Mouse (Mus musculus) myocyte (in vitro differentiated cells): ENCODE results near the gene Lrrc20. TPM values are rescaled to one million over a fixed set of nuclear protein-coding genes. Genes with fewer than 3 reads are reported as not detected.

Experiments used
- H3K27me3 ChIP-seq: one replicate; pipeline ENCODE4 v1.6.1; 2011; ENCODE audit not compliant: control insufficient read depth, insufficient read depth, insufficient read length
- H3K36me3 ChIP-seq: one replicate; pipeline ENCODE4 v1.6.1; 2011; ENCODE audit not compliant: control insufficient read depth, insufficient read depth
- H3K4me2 ChIP-seq: one replicate; pipeline ENCODE4 v1.6.1; 2011; ENCODE audit warnings: low read depth, control low read depth
- H3K4me3 ChIP-seq: one replicate; pipeline ENCODE4 v1.5.1; 2011; ENCODE audit warnings: mild to moderate bottlenecking, control low read depth, moderate library complexity
- H3K79me2 ChIP-seq: one replicate; pipeline ENCODE4 v1.6.1; 2011; ENCODE audit not compliant: control insufficient read depth, insufficient read depth
- H3ac ChIP-seq: one replicate; pipeline ENCODE4 v1.6.1; 2011; ENCODE audit not compliant: control insufficient read depth, insufficient read length
- CEBPB ChIP-seq: IDR thresholded peaks from 2 replicates; pipeline ENCODE4 v1.6.1; 2011; ENCODE audit warnings: mild to moderate bottlenecking, moderate library complexity; ENCODE audit not compliant: poor library complexity, insufficient read depth, severe bottlenecking
- E2F4 ChIP-seq: IDR thresholded peaks from one replicate; pipeline ENCODE4 v1.6.1; 2011; ENCODE audit warnings: mild to moderate bottlenecking, control low read depth, moderate library complexity; ENCODE audit not compliant: insufficient read depth
- MAX ChIP-seq: IDR thresholded peaks from one replicate; pipeline ENCODE4 v1.6.1; 2011; ENCODE audit warnings: low read depth, mild to moderate bottlenecking, control low read depth
- MYOD1 ChIP-seq, 3 experiments: IDR thresholded peaks; one replicate each; pipeline ENCODE4 v1.6.1; 2011; ENCODE audit warnings: control low read depth in 2 of 3, low read depth in 2 of 3, mild to moderate bottlenecking in 2 of 3, moderate library complexity in 1 of 3; ENCODE audit not compliant: insufficient read length in 2 of 3, control insufficient read depth in 1 of 3
- MYOG ChIP-seq, 3 experiments: IDR thresholded peaks; one replicate each; pipeline ENCODE4 v1.6.1; 2011; ENCODE audit warnings: control low read depth in 2 of 3, low read depth in 2 of 3, mild to moderate bottlenecking in 2 of 3; ENCODE audit not compliant: insufficient read length in 2 of 3, control insufficient read depth in 1 of 3, insufficient read depth in 1 of 3
- POLR2A ChIP-seq: IDR thresholded peaks from one replicate; pipeline ENCODE4 v1.6.1; 2011; ENCODE audit warnings: low read depth, mild to moderate bottlenecking, control low read depth, moderate library complexity; ENCODE audit not compliant: insufficient read length
- POLR2AphosphoS2 ChIP-seq: IDR thresholded peaks from one replicate; pipeline ENCODE4 v1.6.1; 2011; ENCODE audit warnings: low read depth, control low read depth; ENCODE audit not compliant: insufficient read length
- REST ChIP-seq: IDR thresholded peaks from one replicate; pipeline ENCODE4 v1.6.1; 2011; ENCODE audit warnings: mild to moderate bottlenecking, control low read depth, moderate library complexity; ENCODE audit not compliant: insufficient read depth, insufficient read length
- SRF ChIP-seq: IDR thresholded peaks from one replicate; pipeline ENCODE4 v1.6.1; 2011; ENCODE audit warnings: low read depth; ENCODE audit not compliant: control insufficient read depth, insufficient read length
- TCF12 ChIP-seq: IDR thresholded peaks from one replicate; pipeline ENCODE4 v1.6.1; 2011; ENCODE audit warnings: mild to moderate bottlenecking, control low read depth; ENCODE audit not compliant: poor library complexity, insufficient read depth, severe bottlenecking
- TCF3 ChIP-seq: IDR thresholded peaks from one replicate; pipeline ENCODE4 v1.6.1; 2011; ENCODE audit warnings: low read depth, control low read depth; ENCODE audit not compliant: insufficient read length
- USF1 ChIP-seq: IDR thresholded peaks from one replicate; pipeline ENCODE4 v1.6.1; 2011; ENCODE audit warnings: low read depth, mild to moderate bottlenecking, control low read depth, moderate library complexity
- polyA plus RNA-seq: library from polyadenylated mRNA; unstranded; fragments of >200 nt; fragmentation: generic; extraction: Trizol; gene quantifications from one replicate; pipeline ENCODE4 v1.2.1, GENCODE M21; 2012; ENCODE audit warnings: missing spikeins

Gene Lrrc20
- polyA plus RNA-seq, 1 experiment: 20.4 TPM

DNA sequence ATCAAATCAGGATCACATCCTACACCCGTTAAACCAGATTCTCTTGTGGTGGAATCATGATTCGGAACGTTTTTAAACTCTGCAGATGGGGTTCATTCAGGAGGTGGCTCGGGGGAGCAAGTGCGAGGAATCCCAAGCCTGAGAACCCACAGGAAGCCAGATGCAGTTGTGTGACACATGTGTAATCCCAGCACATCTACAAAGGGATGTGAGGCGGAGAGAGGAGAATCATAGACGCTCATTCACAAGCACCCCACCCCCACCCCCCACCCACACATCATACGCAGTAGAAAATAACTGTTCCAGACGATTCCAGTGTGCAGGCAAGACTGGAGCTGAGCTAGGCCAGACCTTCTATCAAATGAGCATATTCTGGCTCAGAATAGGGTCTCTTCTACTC, 87.9 kb downstream of the Lrrc20 start:
- Histone ChIP-seq H3K27me3 (no peaks in the 10 kb centered on the region), H3K4me2 (no peak overlapping the region), H3K36me3 (no peaks in the 10 kb centered on the region), H3K4me3 (no peak overlapping the region), H3ac (no peak overlapping the region), H3K79me2 (no peaks in the 10 kb centered on the region)
- TF ChIP-seq USF1 (no peak), POLR2AphosphoS2 (no peak), MYOG (IDR thresholded peaks at IDR 0.05; ENCODE audit: control insufficient read depth in 1 of 3, insufficient read depth in 1 of 3, insufficient read length in 2 of 3, low read depth in 2 of 3) (no peak), MYOD1 (IDR thresholded peaks at IDR 0.05; ENCODE audit: control insufficient read depth in 1 of 3, insufficient read length in 2 of 3, low read depth in 2 of 3) (no peak), SRF (no peak), REST (no peak), CEBPB (no peak), E2F4 (no peak), TCF3 (no peak), MAX (no peak), TCF12 (no peak), POLR2A (no peak)

DNA sequence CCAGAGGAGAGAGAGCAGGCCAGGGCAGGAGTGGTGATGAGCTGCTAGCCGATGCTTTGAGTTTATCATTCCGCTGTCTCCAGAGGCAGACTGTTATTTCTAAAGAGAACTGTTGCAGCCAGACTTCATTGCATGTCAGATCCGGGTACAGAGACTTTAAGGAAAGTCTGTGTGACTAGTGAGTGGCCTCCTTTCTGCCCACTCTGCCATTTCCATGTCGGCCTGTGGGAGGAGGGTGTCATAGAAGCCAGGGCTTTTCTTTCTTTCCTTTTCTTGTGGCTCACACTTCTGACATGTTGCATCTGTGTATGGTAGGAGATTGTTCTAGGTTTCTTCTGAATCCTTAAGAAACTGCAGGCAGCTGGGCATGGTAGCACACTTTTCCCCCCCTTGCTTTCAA, 88.8 kb downstream of the Lrrc20 start:
- H3K36me3 ChIP-seq: no peaks in the 10 kb centered on the region
- no peak for TF ChIP-seq TCF12
- no peak for TF ChIP-seq REST
- no peak for TF ChIP-seq USF1
- no peak for TF ChIP-seq MYOG (IDR thresholded peaks at IDR 0.05; ENCODE audit: control insufficient read depth in 1 of 3, insufficient read depth in 1 of 3, insufficient read length in 2 of 3, low read depth in 2 of 3)
- TF ChIP-seq SRF: no peak
- no peak for TF ChIP-seq TCF3
- TF ChIP-seq MAX: no peak
- no peak for TF ChIP-seq POLR2AphosphoS2
- no peak for TF ChIP-seq POLR2A
- no peak for TF ChIP-seq MYOD1 (IDR thresholded peaks at IDR 0.05; ENCODE audit: control insufficient read depth in 1 of 3, insufficient read length in 2 of 3, low read depth in 2 of 3)
- no peak for TF ChIP-seq CEBPB
- TF ChIP-seq E2F4: no peak
- H3ac ChIP-seq: no peak overlapping the region
- no peak overlapping the region for H3K4me2 ChIP-seq
- H3K4me3 ChIP-seq: no peak overlapping the region
- no peaks in the 10 kb centered on the region for H3K79me2 ChIP-seq
- no peaks in the 10 kb centered on the region for H3K27me3 ChIP-seq

DNA sequence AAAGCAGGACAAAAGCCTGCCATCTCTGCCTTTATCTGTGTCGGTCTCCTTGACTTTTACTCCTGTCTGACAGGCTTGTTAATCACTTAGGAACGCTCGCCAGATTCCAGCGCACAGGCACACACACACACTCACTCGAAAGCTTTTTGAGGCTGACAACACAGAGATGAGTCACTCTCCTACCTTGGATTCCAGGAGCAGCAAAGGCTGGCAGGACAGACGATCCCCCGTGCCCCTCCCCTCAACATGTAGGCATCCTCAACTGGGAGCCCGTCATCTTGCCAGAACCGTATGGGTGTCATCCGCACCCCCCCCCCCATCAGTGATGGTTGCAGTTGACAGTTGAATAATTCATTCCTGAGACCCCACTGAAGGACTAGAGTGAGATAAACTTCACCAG, 94.6 kb downstream of the Lrrc20 start:
- TF ChIP-seq USF1 (no peak), SRF (no peak), POLR2AphosphoS2 (no peak), TCF3 (no peak), REST (no peak), TCF12 (no peak), CEBPB (no peak), POLR2A (no peak), MAX (no peak), MYOD1 (IDR thresholded peaks at IDR 0.05; ENCODE audit: control insufficient read depth in 1 of 3, insufficient read length in 2 of 3, low read depth in 2 of 3) (no peak), MYOG (IDR thresholded peaks at IDR 0.05; ENCODE audit: control insufficient read depth in 1 of 3, insufficient read depth in 1 of 3, insufficient read length in 2 of 3, low read depth in 2 of 3) (no peak), E2F4 (no peak)
- no peaks in the 10 kb centered on the region for H3K79me2 ChIP-seq
- no peak overlapping the region for H3ac ChIP-seq
- no peak overlapping the region for H3K4me2 ChIP-seq
- no peaks in the 10 kb centered on the region for H3K36me3 ChIP-seq
- no peak overlapping the region for H3K4me3 ChIP-seq
- no peaks in the 10 kb centered on the region for H3K27me3 ChIP-seq

DNA sequence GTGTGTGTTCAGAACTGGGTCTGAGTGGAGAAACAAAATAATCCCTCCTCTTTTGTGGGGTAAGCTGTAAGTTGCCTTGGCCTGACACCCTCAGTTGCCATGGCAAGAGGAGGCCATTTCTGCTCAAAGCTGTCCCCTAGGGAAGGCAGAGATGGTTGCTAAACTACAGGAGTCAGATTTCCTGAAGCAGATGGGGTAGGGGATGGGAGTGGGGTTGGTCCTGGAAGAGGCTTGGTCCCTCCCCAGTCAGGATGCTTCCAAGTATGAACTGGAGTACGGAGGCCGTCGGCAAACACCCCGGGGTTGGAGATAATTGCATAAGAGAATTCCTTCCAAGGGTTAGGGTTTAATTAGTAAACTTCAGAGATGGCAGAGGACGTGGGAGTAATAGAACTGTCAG, 96.5 kb downstream of the Lrrc20 start:
- no peak overlapping the region for H3K4me2 ChIP-seq
- H3K4me3 ChIP-seq: no peak overlapping the region
- no peaks in the 10 kb centered on the region for H3K79me2 ChIP-seq
- TF ChIP-seq CEBPB: no peak
- TF ChIP-seq POLR2A: no peak
- no peak for TF ChIP-seq MYOG (IDR thresholded peaks at IDR 0.05; ENCODE audit: control insufficient read depth in 1 of 3, insufficient read depth in 1 of 3, insufficient read length in 2 of 3, low read depth in 2 of 3)
- no peak for TF ChIP-seq SRF
- TF ChIP-seq TCF12: no peak
- no peak for TF ChIP-seq TCF3
- H3K27me3 ChIP-seq: no peaks in the 10 kb centered on the region
- H3K36me3 ChIP-seq: no peaks in the 10 kb centered on the region
- H3ac ChIP-seq: no peak overlapping the region

DNA sequence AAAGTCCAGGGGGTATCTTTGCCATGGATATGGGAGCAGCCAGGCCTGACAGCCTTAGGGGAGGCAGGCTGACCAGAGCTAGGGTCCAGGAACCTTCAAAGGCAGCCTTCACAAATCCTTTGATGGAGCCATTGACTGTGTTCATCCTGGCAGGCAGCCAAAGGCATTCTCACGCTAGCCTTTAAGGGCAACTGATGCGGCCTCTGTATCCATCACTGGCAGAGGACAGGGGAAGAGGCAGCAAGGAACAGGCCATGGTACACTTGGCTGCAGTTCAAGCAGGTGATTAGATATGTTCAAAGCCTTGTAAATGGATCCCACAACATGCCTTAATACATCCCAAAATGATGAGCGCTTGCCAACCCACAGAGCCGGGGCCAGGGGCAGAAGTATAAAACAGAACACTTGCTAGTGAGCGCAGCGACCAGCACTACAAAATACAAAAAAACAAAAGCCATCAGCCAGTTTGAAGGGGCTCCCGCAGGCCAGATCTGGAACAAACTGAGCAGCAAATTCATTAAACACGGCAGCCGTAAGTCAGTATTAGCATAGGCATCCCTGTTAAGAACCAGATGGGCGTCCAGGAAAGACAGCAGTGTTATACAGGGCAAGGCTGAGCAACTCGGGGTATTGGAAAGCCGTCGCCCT, 100.6 kb downstream of the Lrrc20 start:
- Histone ChIP-seq H3K4me2 (no peak overlapping the region), H3K4me3 (no peak overlapping the region), H3K79me2 (no peaks in the 10 kb centered on the region), H3K36me3 (no peaks in the 10 kb centered on the region), H3ac (no peak overlapping the region), H3K27me3 (no peaks in the 10 kb centered on the region)
- no peak for TF ChIP-seq TCF12
- TF ChIP-seq TCF3: no peak
- no peak for TF ChIP-seq CEBPB
- no peak for TF ChIP-seq MYOD1 (IDR thresholded peaks at IDR 0.05; ENCODE audit: control insufficient read depth in 1 of 3, insufficient read length in 2 of 3, low read depth in 2 of 3)
- no peak for TF ChIP-seq E2F4
- TF ChIP-seq USF1: no peak
- no peak for TF ChIP-seq MYOG (IDR thresholded peaks at IDR 0.05; ENCODE audit: control insufficient read depth in 1 of 3, insufficient read depth in 1 of 3, insufficient read length in 2 of 3, low read depth in 2 of 3)
- no peak for TF ChIP-seq POLR2AphosphoS2
- TF ChIP-seq POLR2A: no peak
- no peak for TF ChIP-seq SRF
- no peak for TF ChIP-seq MAX
- TF ChIP-seq REST: no peak
